Mouse (Mus musculus) thymus, adult 2 months (tissue): ENCODE results near the gene Vwa7. TPM values are rescaled to one million over a fixed set of nuclear protein-coding genes. Genes with fewer than 3 reads are reported as not detected.

Experiments used
- DNase-seq: peaks from one replicate; pipeline ENCODE4 v3.0.0; 2021
- H3K27ac ChIP-seq: fragments of 200-500 bp; 2 replicates; pipeline ENCODE4 v1.5.1; 2012; ENCODE audit warnings: low read length, control low read depth; ENCODE audit not compliant: control insufficient read depth, insufficient read depth
- H3K27me3 ChIP-seq: fragments of 200-500 bp; 2 replicates; pipeline ENCODE4 v1.6.1; 2012; ENCODE audit warnings: mild to moderate bottlenecking, low read length, moderate library complexity, mixed read lengths; ENCODE audit not compliant: control insufficient read depth, insufficient read depth
- H3K36me3 ChIP-seq: fragments of 200-500 bp; 2 replicates; pipeline ENCODE4 v1.6.1; 2012; ENCODE audit warnings: mild to moderate bottlenecking, low read length, moderate library complexity; ENCODE audit not compliant: control insufficient read depth, insufficient read depth
- H3K4me1 ChIP-seq: fragments of 200-500 bp; replicated peaks from 2 replicates; pipeline ENCODE4 v1.6.1; 2012; ENCODE audit warnings: low read length; ENCODE audit not compliant: control insufficient read depth, insufficient read depth
- H3K4me3 ChIP-seq: fragments of 200-500 bp; 2 replicates; pipeline ENCODE4 v1.5.1; 2012; ENCODE audit warnings: mild to moderate bottlenecking, low read length, control low read depth, moderate library complexity; ENCODE audit not compliant: control insufficient read depth, insufficient read depth
- CTCF ChIP-seq: fragments of 200-500 bp; IDR thresholded peaks from 2 replicates; pipeline ENCODE4 v1.5.1; 2012; ENCODE audit warnings: mild to moderate bottlenecking, control low read depth, low read length, moderate library complexity, borderline replicate concordance; ENCODE audit not compliant: control insufficient read depth, poor library complexity, insufficient read depth; ENCODE audit errors: extremely low read depth
- POLR2A ChIP-seq: fragments of 200-500 bp; IDR thresholded peaks from 2 replicates; pipeline ENCODE4 v1.6.1; 2012; ENCODE audit warnings: mild to moderate bottlenecking, low read length, control low read depth, moderate library complexity; ENCODE audit not compliant: control insufficient read depth, poor library complexity, insufficient read depth; ENCODE audit errors: extremely low read depth
- WGBS: fragments of 180-500 bp; shearing (Covaris S2); methylation state at CpG from one replicate; pipeline ENCODE4 v1.1.7; 2018; 5-methylcytosine and 5-hydroxymethylcytosine counted together
- polyA plus RNA-seq: library from polyadenylated mRNA; depleted of rRNA; stranded (reverse); fragments of >200 nt; gene quantifications from 2 replicates; pipeline ENCODE4 v1.2.3, GENCODE M21; 2012; rRNA removed

The Vwa7 gene
- polyA plus RNA-seq, 1 experiment, result 1.5 TPM

- no peak overlapping the region for H3K4me3 ChIP-seq
- no peaks in the 10 kb centered on the region; the same call in 1 of the 2 replicates for H3K27me3 ChIP-seq
- 91% methylated on average over 9 of the region's 9 CpGs for WGBS
- no peak for DNase-seq
- TF ChIP-seq CTCF (no peak), POLR2A (no peak)
- peaks cover 32% of the 10 kb centered on the region for H3K4me1 ChIP-seq
- no peak overlapping the region; the same call in 1 of the 2 replicates for H3K27ac ChIP-seq
- H3K36me3 ChIP-seq, result no peaks in the 10 kb centered on the region
These were observed 55.1 kb downstream of the Vwa7 start for GRCm38 (mm10) chr17:35071454-35071853.

- no peak overlapping the region for H3K4me3 ChIP-seq
- peaks cover 43% of the 10 kb centered on the region for H3K4me1 ChIP-seq
- H3K36me3 ChIP-seq, result no peaks in the 10 kb centered on the region
- H3K27me3 ChIP-seq, result no peaks in the 10 kb centered on the region; the same call in 1 of the 2 replicates
- 8% methylated on average over 17 of the region's 17 CpGs for WGBS
- H3K27ac ChIP-seq, result no peak overlapping the region
- TF ChIP-seq POLR2A, result no peak
- peak; percentile 25 for DNase-seq
These were observed 57.7 kb downstream of the Vwa7 start for GRCm38 (mm10) chr17:35074097-35074496.

Other genes with a start within 250 kb of the Vwa7 start
- gene Cyp21a1, start 212.0 kb upstream of the Vwa7 start, polyA plus RNA-seq, result 0.09 and 0.16 TPM in 2 replicates
- 62.2 and 80.8 TPM in 2 replicates for gene Stk19, start 179.6 kb upstream of the Vwa7 start, polyA plus RNA-seq
- 95.7 and 115 TPM in 2 replicates for gene Dxo, start 179.6 kb upstream of the Vwa7 start, polyA plus RNA-seq
- gene Skiv2l, start 166.4 kb upstream of the Vwa7 start, polyA plus RNA-seq, result 209 TPM in 2 replicates
- 26.1 and 33.4 TPM in 2 replicates for gene Nelfe, start 166.2 kb upstream of the Vwa7 start, polyA plus RNA-seq
- gene Cfb, start 154.1 kb upstream of the Vwa7 start, polyA plus RNA-seq, result 12.3 and 14.9 TPM in 2 replicates
- 15.0 and 16.3 TPM in 2 replicates for gene Zbtb12, start 137.1 kb upstream of the Vwa7 start, polyA plus RNA-seq
- gene Gm20547, start 134.5 kb upstream of the Vwa7 start, polyA plus RNA-seq, result 0.03 TPM in 1 of 2 replicates, not detected in the other
- gene C2, start 118.3 kb upstream of the Vwa7 start, polyA plus RNA-seq, result 12.9 and 18.4 TPM in 2 replicates
- 372 and 380 TPM in 2 replicates for gene Ehmt2, start 118.1 kb upstream of the Vwa7 start, polyA plus RNA-seq
- 0.33 and 0.59 TPM in 2 replicates for gene Slc44a4, start 102.1 kb upstream of the Vwa7 start, polyA plus RNA-seq
- 66.9 and 82.3 TPM in 2 replicates for gene Neu1, start 85.3 kb upstream of the Vwa7 start, polyA plus RNA-seq
- 22.7 and 26.5 TPM in 2 replicates for gene Hspa1b, start 57.3 kb upstream of the Vwa7 start, polyA plus RNA-seq
- gene Gm20481, start 46.7 kb upstream of the Vwa7 start, polyA plus RNA-seq, result not detected in 2 replicates
- 10.0 and 12.2 TPM in 2 replicates for gene Hspa1a, start 44.4 kb upstream of the Vwa7 start, polyA plus RNA-seq
- gene Hspa1l, start 43.9 kb upstream of the Vwa7 start, polyA plus RNA-seq, result 0.06 and 0.28 TPM in 2 replicates
- 207 and 265 TPM in 2 replicates for gene Lsm2, start 34.7 kb upstream of the Vwa7 start, polyA plus RNA-seq
- gene Vars, start 15.6 kb upstream of the Vwa7 start, polyA plus RNA-seq, result 404 and 545 TPM in 2 replicates
- 12.3 and 18.3 TPM in 2 replicates for gene Sapcd1, start 11.4 kb downstream of the Vwa7 start, polyA plus RNA-seq
- gene Msh5, start 30.2 kb downstream of the Vwa7 start, polyA plus RNA-seq, result 15.5 and 20.0 TPM in 2 replicates
- 316 and 321 TPM in 2 replicates for gene Clic1, start 33.4 kb downstream of the Vwa7 start, polyA plus RNA-seq
- 54.0 and 55.3 TPM in 2 replicates for gene Ddah2, start 42.5 kb downstream of the Vwa7 start, polyA plus RNA-seq
- 3.6 and 5.0 TPM in 2 replicates for gene Ly6g6c, start 48.8 kb downstream of the Vwa7 start, polyA plus RNA-seq
- gene Mpig6b, start 49.6 kb downstream of the Vwa7 start, polyA plus RNA-seq, result 0.18 and 0.20 TPM in 2 replicates
- gene Ly6g6e, start 60.3 kb downstream of the Vwa7 start, polyA plus RNA-seq, result 2.3 and 3.4 TPM in 2 replicates
- 0.59 and 1.5 TPM in 2 replicates for gene Ly6g6d, start 61.5 kb downstream of the Vwa7 start, polyA plus RNA-seq
- gene Ly6g6f, start 69.0 kb downstream of the Vwa7 start, polyA plus RNA-seq, result 0.66 and 1.3 TPM in 2 replicates
- 191 and 202 TPM in 2 replicates for gene Abhd16a, start 72.7 kb downstream of the Vwa7 start, polyA plus RNA-seq
- 0.27 TPM in 1 of 2 replicates, not detected in the other for gene Ly6g5c, start 91.7 kb downstream of the Vwa7 start, polyA plus RNA-seq
- 5.9 and 8.3 TPM in 2 replicates for gene Ly6g5b, start 98.8 kb downstream of the Vwa7 start, polyA plus RNA-seq
- gene Gpank1, start 104.9 kb downstream of the Vwa7 start, polyA plus RNA-seq, result 35.2 and 37.8 TPM in 2 replicates
- 500 and 515 TPM in 2 replicates for gene Csnk2b, start 105.5 kb downstream of the Vwa7 start, polyA plus RNA-seq
- gene D17H6S53E, start 109.8 kb downstream of the Vwa7 start, polyA plus RNA-seq, result 12.9 and 16.0 TPM in 2 replicates
- gene Apom, start 115.5 kb downstream of the Vwa7 start, polyA plus RNA-seq, result 0.55 and 0.85 TPM in 2 replicates
- gene Bag6, start 118.6 kb downstream of the Vwa7 start, polyA plus RNA-seq, result 411 TPM in 2 replicates
- gene Prrc2a, start 148.3 kb downstream of the Vwa7 start, polyA plus RNA-seq, result 770 and 778 TPM in 2 replicates
- gene Aif1, start 159.5 kb downstream of the Vwa7 start, polyA plus RNA-seq, result 5.4 and 8.9 TPM in 2 replicates
- 30.7 and 49.6 TPM in 2 replicates for gene Lst1, start 171.9 kb downstream of the Vwa7 start, polyA plus RNA-seq
- 358 and 375 TPM in 2 replicates for gene Ltb, start 177.9 kb downstream of the Vwa7 start, polyA plus RNA-seq
- 11.3 and 11.4 TPM in 2 replicates for gene Tnf, start 185.4 kb downstream of the Vwa7 start, polyA plus RNA-seq
- 14.4 and 14.5 TPM in 2 replicates for gene Lta, start 188.8 kb downstream of the Vwa7 start, polyA plus RNA-seq
- gene Gm16181, start 204.3 kb downstream of the Vwa7 start, polyA plus RNA-seq, result 0.29 TPM in 1 of 2 replicates, not detected in the other
- 7.9 TPM in 2 replicates for gene Atp6v1g2, start 217.1 kb downstream of the Vwa7 start, polyA plus RNA-seq
- gene Nfkbil1, start 219.2 kb downstream of the Vwa7 start, polyA plus RNA-seq, result 34.2 and 41.3 TPM in 2 replicates
- gene Ddx39b, start 225.2 kb downstream of the Vwa7 start, polyA plus RNA-seq, result 778 and 831 TPM in 2 replicates
- 873 and 1,061 TPM in 2 replicates for gene H2-D1, start 246.2 kb downstream of the Vwa7 start, polyA plus RNA-seq